Mouse (Mus musculus) limb, embryonic 11.5 days (tissue): ENCODE measurements around the gene Dlec1. TPM values are rescaled to one million over a fixed set of nuclear protein-coding genes. Genes with fewer than 3 reads are reported as not detected.

ENCODE experiments used
- ATAC-seq: fragments of 200-750 bp; cut with Nextera tagmentation; 2 replicates; pipeline ENCODE4 v1.8.0; 2017; ENCODE audit warnings: low read depth; ENCODE audit not compliant: insufficient number of reproducible peaks, low FRiP score, low TSS enrichment
- DNase-seq: peaks from one replicate; pipeline ENCODE4 v3.0.0-alpha.2; 2015; ENCODE audit warnings: low spot score
- H3K27ac ChIP-seq: fragments of 300-500 bp; sonication (generic); replicated peaks from 2 replicates; pipeline ENCODE4 v1.5.1; 2014; ENCODE audit warnings: low read depth, mild to moderate bottlenecking, low read length
- H3K27me3 ChIP-seq: fragments of 300-500 bp; sonication (generic); 2 replicates; pipeline ENCODE4 v1.6.1; 2014; ENCODE audit warnings: mild to moderate bottlenecking, low read length, mixed read lengths; ENCODE audit not compliant: control insufficient read depth, insufficient read depth
- H3K36me3 ChIP-seq: fragments of 300-500 bp; sonication (generic); 2 replicates; pipeline ENCODE4 v1.6.1; 2014; ENCODE audit warnings: mild to moderate bottlenecking, low read length, moderate library complexity, mixed read lengths; ENCODE audit not compliant: control insufficient read depth, insufficient read depth
- H3K4me1 ChIP-seq: fragments of 300-500 bp; sonication (generic); 2 replicates; pipeline ENCODE4 v1.6.1; 2014; ENCODE audit warnings: low read length, mixed read lengths; ENCODE audit not compliant: control insufficient read depth, insufficient read depth
- H3K4me2 ChIP-seq: fragments of 300-500 bp; sonication (generic); 2 replicates; pipeline ENCODE4 v1.6.1; 2014; ENCODE audit warnings: low read depth, mild to moderate bottlenecking, moderate library complexity; ENCODE audit not compliant: severe bottlenecking
- H3K4me3 ChIP-seq: fragments of 300-500 bp; sonication (generic); 2 replicates; pipeline ENCODE4 v1.5.1; 2014; ENCODE audit warnings: low read depth, low read length
- H3K9ac ChIP-seq: fragments of 300-500 bp; sonication (generic); 2 replicates; pipeline ENCODE4 v1.6.1; 2014; ENCODE audit warnings: mild to moderate bottlenecking, low read length
- H3K9me3 ChIP-seq: fragments of 300-500 bp; sonication (generic); 2 replicates; pipeline ENCODE4 v1.6.1; 2016; ENCODE audit warnings: low read length; ENCODE audit not compliant: control insufficient read depth
- WGBS: fragments of 180-500 bp; shearing (Covaris S2); extraction: QIAGEN DNeasy Blood & Tissue Kit; methylation state at CpG from one replicate; pipeline ENCODE4 v1.1.7; 2014; 5-methylcytosine and 5-hydroxymethylcytosine counted together
- polyA plus RNA-seq: library from polyadenylated mRNA; unstranded; fragments of >200 nt; fragmentation: Nextera tagmentation; extraction: Ambion mirVana; gene quantifications from 2 replicates; pipeline ENCODE4 v1.2.1, GENCODE M21; 2014

Gene Dlec1
- polyA plus RNA-seq, 1 experiment from 2014 or later: 2.1 TPM

DNA sequence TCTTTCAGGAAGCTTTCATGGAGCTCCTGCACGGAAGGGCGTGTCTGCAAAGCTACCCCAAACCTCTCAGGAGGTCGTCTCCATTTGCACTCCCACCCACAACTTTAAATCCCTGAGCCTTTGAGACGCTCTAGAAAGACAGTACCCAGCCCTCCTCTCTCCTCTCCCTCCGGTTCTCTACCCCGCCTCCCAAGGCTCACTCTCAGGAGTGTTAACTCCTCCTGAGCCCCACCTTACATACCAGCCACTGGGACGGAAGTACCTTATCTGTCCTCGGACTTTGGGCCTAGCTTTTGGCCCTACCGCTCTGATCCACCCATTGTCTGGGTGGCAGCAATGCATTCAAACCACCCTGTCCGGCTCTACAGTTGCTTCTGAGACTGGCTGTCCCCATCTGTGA is 18.3 kb upstream of the Dlec1 start:
- Histone ChIP-seq H3K4me3 (no peak overlapping the region), H3K36me3 (no peaks in the 10 kb centered on the region), H3K4me2 (no peak overlapping the region), H3K27me3 (no peaks in the 10 kb centered on the region), H3K9ac (no peak overlapping the region), H3K9me3 (no peaks in the 10 kb centered on the region), H3K4me1 (peaks cover 9% of the 10 kb centered on the region), H3K27ac (no peak overlapping the region)
- ATAC-seq (no peak), DNase-seq (no peak)
- 75% methylated on average over 10 of the region's 10 CpGs for WGBS

DNA sequence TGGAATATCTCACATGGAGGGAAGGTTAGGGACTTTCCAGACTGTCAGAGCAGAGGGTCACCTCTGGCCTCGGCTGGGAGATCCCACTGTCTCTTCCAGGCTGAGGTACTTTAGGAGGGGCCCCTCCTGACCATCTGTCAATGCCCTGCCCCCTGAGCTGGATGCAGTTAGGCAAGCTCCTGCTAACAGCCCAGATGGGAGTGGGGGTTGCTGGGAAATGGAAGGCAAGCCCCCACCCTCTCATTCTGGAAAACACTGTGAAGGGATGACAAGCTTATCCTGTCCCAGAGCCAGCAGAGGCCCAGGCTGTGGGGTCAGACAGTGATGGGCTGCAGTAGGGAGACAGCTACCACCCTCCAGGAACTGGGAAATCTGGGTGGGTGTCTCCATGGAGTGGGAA is 15.8 kb upstream of the Dlec1 start:
- peaks cover 9% of the 10 kb centered on the region for H3K4me1 ChIP-seq
- no peak overlapping the region for H3K4me2 ChIP-seq
- 24% methylated on average over 1 of the region's 1 CpGs for WGBS
- no peaks in the 10 kb centered on the region for H3K36me3 ChIP-seq
- 0 out of 2 replicates have a peak overlapping the region, but pooled peaks have one; percentile 14 for H3K27ac ChIP-seq
- H3K9me3 ChIP-seq: no peaks in the 10 kb centered on the region
- ATAC-seq (no peak), DNase-seq (no peak)
- H3K27me3 ChIP-seq: peaks cover under 1% of the 10 kb centered on the region; the same call in 1 of the 2 replicates
- H3K9ac ChIP-seq: no peak overlapping the region
- no peak overlapping the region for H3K4me3 ChIP-seq

DNA sequence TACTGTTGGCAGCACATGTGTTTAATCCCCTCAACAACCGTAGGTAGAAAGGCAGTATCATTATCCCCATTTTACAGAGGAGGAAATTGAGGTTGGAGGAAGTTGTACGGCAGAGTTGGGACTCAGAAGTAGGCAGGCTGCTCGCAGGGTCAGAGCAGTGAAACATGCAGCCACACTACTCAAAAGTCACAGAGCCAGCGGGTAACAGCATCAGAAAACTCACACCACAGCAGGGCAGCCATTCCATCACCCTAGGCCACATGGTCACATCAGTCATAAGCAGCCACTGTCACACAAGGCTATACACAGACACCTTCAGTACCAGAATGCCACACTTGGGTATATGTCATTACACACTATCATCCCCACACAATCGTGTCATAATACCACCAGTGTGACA is 15.0 kb upstream of the Dlec1 start:
- peaks cover 10% of the 10 kb centered on the region for H3K4me1 ChIP-seq
- H3K4me2 ChIP-seq: no peak overlapping the region; the same call in 1 of the 2 replicates
- H3K27me3 ChIP-seq: peaks cover 9% of the 10 kb centered on the region; the same call in 1 of the 2 replicates
- H3K9me3 ChIP-seq: no peaks in the 10 kb centered on the region
- DNase-seq (no peak), ATAC-seq (0 out of 2 replicates have a peak, but pooled peaks have one; percentile 1)
- no peak overlapping the region for H3K4me3 ChIP-seq
- H3K27ac ChIP-seq: no peak overlapping the region
- H3K9ac ChIP-seq: no peak overlapping the region
- 90% methylated on average over 5 of the region's 5 CpGs for WGBS
- H3K36me3 ChIP-seq: no peaks in the 10 kb centered on the region

DNA sequence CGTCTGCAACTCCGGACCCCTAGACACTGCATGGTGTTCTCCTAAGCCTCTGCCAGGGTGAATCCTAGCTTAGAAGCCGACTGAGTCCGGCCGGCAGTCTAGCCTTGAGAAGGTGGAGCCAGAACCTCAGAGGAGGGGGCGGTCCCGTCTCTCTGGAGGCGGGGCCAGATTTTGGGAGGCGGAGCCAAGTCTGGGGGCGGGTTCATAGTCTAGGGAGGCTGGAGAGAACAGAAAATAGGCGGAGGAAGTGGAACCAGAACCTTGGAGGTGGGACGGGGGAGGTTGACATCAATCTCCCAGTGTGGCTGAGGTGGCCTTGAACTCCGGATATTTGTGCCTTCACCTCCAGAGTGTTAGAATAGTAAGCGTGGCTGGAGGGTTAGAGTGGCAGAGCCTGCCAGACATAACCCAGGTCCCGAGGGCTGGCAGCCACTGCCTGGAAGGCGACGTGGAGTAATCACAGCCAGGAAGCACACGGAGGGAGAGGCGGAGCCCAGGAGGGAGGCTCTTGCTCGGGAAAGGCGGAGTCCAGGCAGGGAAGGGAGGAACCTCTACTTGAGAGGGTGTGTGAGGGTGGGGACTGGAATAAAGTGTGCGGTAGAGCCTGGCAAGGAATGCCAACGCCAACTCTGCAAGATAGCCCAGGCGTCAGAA is 14.0 kb upstream of the Dlec1 start:
- H3K27ac ChIP-seq: peak overlapping the region; percentile 30; the same call in 1 of the 2 replicates
- H3K4me3 ChIP-seq: peak overlapping the region; percentile 12
- H3K4me1 ChIP-seq: peaks cover 6% of the 10 kb centered on the region; the same call in 1 of the 2 replicates
- H3K9me3 ChIP-seq: no peaks in the 10 kb centered on the region
- H3K9ac ChIP-seq: peak overlapping the region; percentile 4; the same call in 1 of the 2 replicates
- DNase-seq (peak; percentile 95), ATAC-seq (peak; percentile 79)
- peaks cover 10% of the 10 kb centered on the region; the same call in 1 of the 2 replicates for H3K27me3 ChIP-seq
- H3K4me2 ChIP-seq: peak overlapping the region; percentile 55
- no peaks in the 10 kb centered on the region for H3K36me3 ChIP-seq
- WGBS: 2% methylated on average over 24 of the region's 24 CpGs

DNA sequence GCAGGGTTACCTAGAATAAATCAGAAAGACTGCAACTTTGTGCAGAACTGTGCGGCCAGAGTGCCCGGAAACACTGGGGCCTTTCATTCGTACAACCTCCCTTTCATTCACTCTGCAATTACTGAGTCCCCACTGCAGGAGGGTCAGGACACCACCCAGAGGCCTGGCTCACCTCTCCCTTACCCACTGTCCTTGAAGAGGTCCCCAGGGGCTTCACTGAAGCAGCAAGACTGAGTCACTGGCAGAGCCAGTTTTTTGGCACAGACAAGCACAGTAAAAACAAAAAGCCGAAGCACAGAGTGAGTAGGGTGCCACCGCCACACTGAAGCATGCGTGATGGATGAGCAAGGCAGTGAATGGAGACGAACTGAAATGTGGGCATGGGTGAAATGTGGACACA is 12.8 kb upstream of the Dlec1 start:
- Histone ChIP-seq H3K27ac (no peak overlapping the region), H3K4me2 (no peak overlapping the region), H3K4me1 (peaks cover 6% of the 10 kb centered on the region; the same call in 1 of the 2 replicates), H3K9me3 (no peaks in the 10 kb centered on the region), H3K27me3 (peaks cover 10% of the 10 kb centered on the region; the same call in 1 of the 2 replicates), H3K36me3 (no peaks in the 10 kb centered on the region), H3K4me3 (no peak overlapping the region), H3K9ac (no peak overlapping the region)
- 69% methylated on average over 7 of the region's 7 CpGs for WGBS
- DNase-seq (no peak), ATAC-seq (no peak)

DNA sequence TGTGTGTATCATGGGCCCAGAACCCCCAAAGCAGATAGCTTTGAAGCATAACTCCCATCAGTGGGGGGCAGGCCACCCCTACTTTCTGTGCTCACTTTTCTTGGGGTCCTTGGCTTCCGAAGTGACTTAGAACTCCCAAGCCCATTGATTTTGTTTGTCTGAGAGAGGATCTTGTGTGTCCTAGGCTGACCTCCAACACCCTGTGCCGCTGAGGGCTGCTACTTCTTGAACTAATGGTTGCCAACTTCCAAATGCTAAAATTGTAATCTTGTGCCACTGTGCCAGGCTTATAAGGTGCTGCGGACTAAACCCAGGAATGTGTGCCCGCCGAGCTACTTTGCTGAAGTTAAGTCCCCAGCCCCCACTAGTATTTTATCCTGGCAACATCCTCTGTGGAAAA is 11.8 kb upstream of the Dlec1 start:
- peaks cover 6% of the 10 kb centered on the region; the same call in 1 of the 2 replicates for H3K4me1 ChIP-seq
- 95% methylated on average over 5 of the region's 5 CpGs for WGBS

DNA sequence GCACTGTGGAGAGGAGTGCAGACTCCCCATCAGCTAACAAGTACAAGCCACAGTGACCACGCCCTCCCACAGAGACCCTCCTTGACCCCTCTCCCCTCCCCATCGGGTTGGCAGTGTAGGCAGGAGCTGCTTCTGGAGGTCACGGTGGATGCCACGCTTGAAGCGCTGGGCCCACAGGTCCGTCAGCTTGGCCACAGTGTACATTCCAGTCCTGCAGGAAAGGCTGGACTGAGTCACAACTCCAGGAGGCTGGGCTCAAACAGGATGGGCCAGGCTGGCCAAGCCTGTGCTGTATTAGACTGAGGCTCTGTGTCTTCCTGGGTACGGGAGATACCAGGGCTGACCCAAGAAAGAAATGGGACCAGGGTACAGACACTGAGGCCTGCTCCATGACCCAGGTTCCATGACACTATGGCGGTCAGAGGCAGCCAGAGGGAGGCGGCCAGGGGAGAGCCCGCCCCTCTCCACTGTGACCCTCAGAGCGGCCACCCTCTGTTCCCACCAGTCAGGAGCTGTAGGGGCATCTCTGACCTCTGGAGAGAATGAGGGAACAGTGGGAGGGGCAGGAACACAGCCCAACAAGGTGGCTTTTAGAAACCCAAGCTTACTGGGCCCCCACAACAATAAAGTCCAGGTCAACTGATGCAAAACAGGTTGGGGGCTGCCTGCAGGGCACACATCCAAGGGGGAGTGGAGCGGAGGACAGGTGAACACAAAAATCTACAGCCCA is 10.5 kb upstream of the Dlec1 start:
- Histone ChIP-seq H3K27me3 (peaks cover 10% of the 10 kb centered on the region; the same call in 1 of the 2 replicates), H3K4me1 (peaks cover 16% of the 10 kb centered on the region), H3K36me3 (no peaks in the 10 kb centered on the region), H3K9me3 (no peaks in the 10 kb centered on the region), H3K4me3 (no peak overlapping the region; the same call in 1 of the 2 replicates), H3K27ac (no peak overlapping the region), H3K9ac (0 out of 2 replicates have a peak overlapping the region, but pooled peaks have one; percentile 4), H3K4me2 (peak overlapping the region; percentile 88)
- no peak for ATAC-seq
- WGBS: 68% methylated on average over 12 of the region's 12 CpGs
- no peak for DNase-seq

More for the DNA sequence above, 11.8 kb upstream of the Dlec1 start:
- DNase-seq (no peak), ATAC-seq (no peak)
- no peak overlapping the region for H3K27ac ChIP-seq
- H3K4me2 ChIP-seq: no peak overlapping the region
- H3K4me3 ChIP-seq: no peak overlapping the region
- no peaks in the 10 kb centered on the region for H3K9me3 ChIP-seq
- H3K9ac ChIP-seq: no peak overlapping the region
- peaks cover 10% of the 10 kb centered on the region; the same call in 1 of the 2 replicates for H3K27me3 ChIP-seq
- H3K36me3 ChIP-seq: no peaks in the 10 kb centered on the region
